Mouse (Mus musculus) frontal cortex, postnatal 36 days (tissue): ENCODE measurements around the gene Olfr1047.
"Not testable (repeated sequence)": the region's sequence is repeated elsewhere in the genome, so short reads cannot be mapped to it uniquely, and the experiment has no call there.

Experiments used
- DNase-seq, 2 experiments: peaks; one replicate each; pipeline ENCODE4 v3.0.0; 2022; ENCODE audit warnings: low spot score in 2 of 2

Gene Olfr1047

GRCm38 (mm10) chr2:86231301-86231700 lies at the start of gene Olfr1047:
Gene Olfr1047, minus strand, starts transcription at chr2:86231401.
- DNase-seq, result no peak

DNA sequence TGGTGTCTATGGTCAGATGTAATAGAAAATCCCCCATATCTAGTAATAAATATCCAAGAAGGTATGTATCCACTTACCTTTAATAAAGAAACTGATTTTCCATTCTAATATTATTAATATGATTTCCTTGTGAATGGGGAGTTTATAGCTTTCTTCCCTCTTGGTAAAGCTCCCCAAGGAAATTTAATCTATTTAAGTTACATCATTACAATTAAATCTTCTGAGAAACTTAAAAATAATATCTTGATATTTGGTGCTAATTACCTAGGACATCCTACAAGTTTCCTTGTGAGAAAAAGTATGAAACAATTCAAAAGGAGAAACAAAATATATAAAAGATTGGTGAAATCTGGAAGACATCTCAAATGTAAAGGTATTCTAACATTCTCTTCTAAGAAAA lies 47.8 kb upstream of the Olfr1047 start, which contains the start of gene Olfr1051:
Gene Olfr1051, minus strand, starts transcription at position 101 of the 400 bp plus-strand sequence.
- DNase-seq, result not testable (repeated sequence)

DNA sequence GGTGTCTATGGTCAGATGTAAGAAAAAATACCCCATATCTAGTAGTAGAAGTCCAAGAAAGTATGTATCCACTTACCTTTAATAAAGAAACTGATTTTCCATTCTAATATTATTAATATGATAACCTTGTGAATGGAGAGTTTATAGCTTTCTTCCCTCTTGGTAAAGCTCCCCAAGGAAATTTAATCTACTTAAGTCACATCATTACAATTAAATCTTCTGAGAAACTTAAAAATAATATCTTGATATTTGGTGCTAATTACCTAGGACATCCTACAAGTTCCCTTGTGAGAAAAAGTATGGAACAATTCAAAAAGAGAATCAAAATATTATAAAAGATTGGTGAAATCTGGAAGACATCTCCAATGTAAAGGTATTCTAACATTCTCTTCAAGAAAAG lies 27.0 kb upstream of the Olfr1047 start, which contains the start of gene Olfr1049:
Gene Olfr1049, minus strand, starts transcription at position 101 of the 400 bp plus-strand sequence.
- not testable (repeated sequence) for DNase-seq

GRCm38 (mm10) chr2:86240189-86240588 lies 9.0 kb upstream of the Olfr1047 start, which contains the start of gene Olfr1048:
Gene Olfr1048, minus strand, starts transcription at chr2:86240289.
- DNase-seq, result no peak

DNA sequence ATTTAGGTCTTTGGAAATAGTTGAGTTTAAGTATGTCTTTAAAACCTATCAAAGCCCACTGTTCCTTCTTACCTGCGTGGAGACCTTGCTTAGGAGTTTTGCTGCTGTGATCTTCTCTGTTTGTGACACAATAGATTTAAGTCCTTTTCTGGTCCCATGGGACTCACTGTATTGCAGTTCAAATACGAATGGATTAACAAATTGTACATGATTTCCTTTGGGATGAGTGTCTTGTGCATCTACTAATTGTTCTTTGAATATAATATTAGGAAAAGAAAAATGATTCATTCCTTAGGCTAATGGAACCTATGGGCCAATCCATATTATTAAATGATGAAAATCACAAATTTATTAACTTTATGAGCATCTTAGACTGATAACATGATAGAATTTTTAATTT lies 12.0 kb downstream of the Olfr1047 start, which contains the start of gene Olfr1046:
Gene Olfr1046, minus strand, starts transcription at position 101 of the 400 bp plus-strand sequence.
- DNase-seq, result no peak

GRCm38 (mm10) chr2:86202909-86203308 lies 28.3 kb downstream of the Olfr1047 start, which contains the start of gene Olfr1045:
Gene Olfr1045, minus strand, starts transcription at chr2:86203009.
- DNase-seq, result no peak

GRCm38 (mm10) chr2:86195863-86196262 lies 35.3 kb downstream of the Olfr1047 start:
- DNase-seq, result no peak

GRCm38 (mm10) chr2:86185583-86185982 lies 45.6 kb downstream of the Olfr1047 start, which contains the start of gene Olfr52:
Gene Olfr52, minus strand, starts transcription at chr2:86185683.
- no peak for DNase-seq

GRCm38 (mm10) chr2:86179950-86180349 lies 51.3 kb downstream of the Olfr1047 start:
- DNase-seq, result no peak

DNA sequence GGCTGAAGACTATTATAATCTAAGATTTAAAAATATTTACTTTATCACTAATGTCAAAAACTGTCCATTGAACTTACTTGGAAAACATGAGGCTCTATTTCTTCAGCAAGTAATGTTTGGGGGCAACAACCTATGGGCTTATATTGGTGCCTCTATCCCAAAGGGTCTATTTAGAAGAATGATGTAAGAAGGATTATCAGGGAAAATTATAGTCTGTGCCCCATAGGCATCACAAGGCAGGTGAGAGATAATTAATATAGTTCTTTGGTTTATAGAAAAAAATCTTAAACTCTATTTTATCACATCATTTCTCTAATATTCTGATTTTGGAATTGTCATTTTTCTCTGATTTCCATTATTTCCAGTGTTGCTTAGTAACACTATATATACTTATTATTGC lies 53.5 kb downstream of the Olfr1047 start, which contains the start of gene Olfr1044:
Gene Olfr1044, minus strand, starts transcription at position 101 of the 400 bp plus-strand sequence.
- no peak for DNase-seq
